Mouse (Mus musculus): ENCODE data around the gene Dip2c.

Dip2c gene

DNA sequence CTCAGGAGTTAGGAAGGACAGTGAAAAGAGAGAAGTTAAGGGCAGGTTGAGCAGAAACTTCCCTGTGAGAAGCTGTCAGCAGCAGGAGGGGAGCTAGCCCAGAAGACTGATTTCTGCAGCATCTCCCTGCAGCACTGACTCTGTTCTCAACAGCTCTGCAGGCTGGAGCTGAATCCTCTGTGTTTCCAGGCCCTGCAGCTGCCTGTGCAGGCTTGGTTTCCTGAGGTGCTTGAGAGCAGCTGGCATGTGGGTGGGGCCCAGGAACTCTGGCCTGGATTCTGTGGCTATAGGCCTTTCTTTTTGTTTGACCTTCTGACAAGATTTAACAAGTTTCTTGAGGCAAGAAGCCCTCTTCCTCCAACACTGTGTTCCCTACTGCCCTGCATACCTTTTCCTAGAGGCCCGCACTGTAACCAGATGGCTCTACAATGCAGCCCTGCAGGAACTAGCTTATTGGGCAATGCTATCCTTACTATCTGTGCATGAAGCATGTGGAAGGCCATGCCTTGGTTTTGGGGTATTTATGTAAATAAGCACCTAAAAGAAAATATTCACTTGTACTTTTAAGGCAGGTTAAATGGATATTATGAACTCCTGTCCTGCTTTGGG lies 53.1 kb downstream of the Dip2c start:
- DNase-seq (ENCODE audit: low read depth) = no peak

DNA sequence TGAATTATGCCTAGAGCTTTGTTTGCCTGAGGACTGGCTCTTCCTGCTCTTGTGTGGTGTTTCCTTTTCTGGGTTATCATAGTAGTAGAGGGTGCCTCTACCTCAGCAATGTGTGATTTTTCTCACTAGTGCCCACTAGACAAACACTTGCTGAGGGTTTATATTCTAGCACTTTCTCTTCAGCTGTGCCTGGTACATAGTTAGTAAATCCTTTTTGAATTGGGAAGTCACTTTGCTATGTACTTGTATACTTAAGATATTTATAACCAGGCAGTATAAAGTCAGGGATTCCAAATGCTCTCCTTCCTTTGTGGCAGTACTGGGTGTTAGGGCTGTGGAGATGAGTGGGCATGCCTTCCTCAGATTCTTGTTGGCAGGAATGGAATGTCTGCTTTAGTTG lies 56.9 kb downstream of the Dip2c start:
- DNase-seq (ENCODE audit: low read depth) = no peak

DNA sequence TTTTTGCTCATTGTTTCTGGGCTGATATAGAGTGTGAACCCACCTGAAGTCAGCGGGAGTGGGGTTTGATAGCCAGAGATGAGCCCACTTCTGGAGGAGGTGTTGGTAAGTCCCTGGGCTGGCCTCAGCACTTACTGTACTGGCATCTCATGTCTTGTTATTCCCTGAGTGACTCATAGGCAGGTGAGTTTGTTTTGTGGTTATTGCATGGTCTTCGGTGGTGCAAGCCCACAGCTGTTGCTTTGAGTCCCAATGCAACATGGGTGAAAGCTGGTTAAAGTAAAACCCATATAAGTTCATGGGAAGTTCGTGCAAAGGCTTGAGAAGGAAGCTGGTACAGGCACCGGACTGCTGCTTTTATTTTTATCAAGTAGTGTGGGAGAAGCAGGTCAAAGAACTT lies 64.0 kb downstream of the Dip2c start:
- no peak for DNase-seq (ENCODE audit: low read depth)

DNA sequence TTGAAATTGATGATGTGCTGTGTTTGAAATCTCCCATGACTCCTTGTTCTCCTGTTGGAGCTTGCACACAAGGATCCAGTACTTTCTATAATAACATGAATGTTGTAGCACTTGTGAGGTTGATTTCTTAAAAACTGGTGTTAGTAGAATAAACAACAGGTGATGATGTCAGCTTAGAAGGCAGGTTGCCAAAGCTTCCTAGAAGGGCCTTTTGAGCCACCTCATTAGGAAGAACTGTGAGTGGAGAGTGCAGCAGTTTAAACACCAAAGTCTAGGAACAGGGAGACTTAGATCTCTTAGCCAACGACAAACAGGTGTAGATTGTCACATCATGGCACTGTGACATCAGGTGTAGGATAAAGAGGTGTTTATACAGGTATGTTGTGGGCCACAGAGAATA lies 66.4 kb downstream of the Dip2c start:
- DNase-seq (ENCODE audit: low read depth) = no peak

DNA sequence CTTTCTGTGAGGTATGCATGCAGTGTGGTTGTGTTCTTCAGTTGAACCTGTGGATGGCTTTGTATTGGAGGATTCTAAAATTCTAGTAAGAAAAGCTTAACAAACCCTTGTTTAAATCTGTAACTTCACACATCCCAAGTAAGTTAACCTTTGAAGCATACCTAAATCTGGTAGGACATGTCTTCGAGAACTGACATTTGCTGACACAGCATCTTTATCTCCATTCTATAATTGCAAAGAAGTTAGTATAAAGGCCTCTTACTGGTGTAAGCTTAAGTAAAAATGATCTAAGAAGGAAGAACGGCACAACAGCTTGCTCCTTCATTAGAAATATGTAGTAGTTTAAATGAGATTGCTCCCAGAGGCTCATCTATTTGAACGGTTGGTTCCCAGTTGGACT lies 71.1 kb downstream of the Dip2c start:
- no peak for DNase-seq (ENCODE audit: low read depth)

DNA sequence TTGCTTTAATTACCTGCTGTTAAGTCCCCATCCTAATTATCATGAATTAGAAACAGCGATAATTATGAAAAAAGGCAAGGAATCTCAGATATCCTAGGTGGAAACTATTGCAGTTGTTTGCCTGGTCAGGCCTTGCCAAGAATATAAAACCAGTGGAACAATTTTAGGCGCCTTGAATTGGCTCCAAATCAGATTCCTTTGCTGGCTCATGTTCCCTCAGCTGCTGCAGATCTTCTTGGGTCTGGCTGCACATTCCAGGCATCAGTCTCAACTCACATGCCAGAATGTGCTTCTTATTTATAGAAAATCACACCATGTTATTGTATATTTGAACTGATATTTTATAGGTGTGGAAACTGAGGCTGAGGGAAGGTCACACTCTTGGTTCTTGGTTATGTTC lies 74.3 kb downstream of the Dip2c start:
- no peak for DNase-seq (ENCODE audit: low read depth)

DNA sequence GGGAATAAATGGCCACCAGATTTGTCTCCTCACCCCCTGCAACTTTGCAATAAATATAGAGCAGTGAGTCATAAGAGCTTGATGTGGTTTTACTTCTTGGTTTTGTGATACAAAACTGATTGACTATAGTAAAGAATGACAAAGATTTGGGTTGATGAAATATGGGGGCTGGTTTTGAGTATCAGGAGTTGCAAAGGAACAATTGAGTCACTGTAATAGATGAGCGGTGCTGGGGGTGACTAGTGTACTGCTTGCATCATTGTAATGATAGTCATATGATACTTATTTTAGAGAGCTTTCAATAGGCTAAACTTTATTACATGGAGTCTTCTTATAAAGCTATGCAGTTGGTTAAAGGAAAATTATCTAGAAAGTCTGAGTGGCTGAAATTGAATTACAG lies 77.6 kb downstream of the Dip2c start:
- no peak for DNase-seq (ENCODE audit: low read depth)

DNA sequence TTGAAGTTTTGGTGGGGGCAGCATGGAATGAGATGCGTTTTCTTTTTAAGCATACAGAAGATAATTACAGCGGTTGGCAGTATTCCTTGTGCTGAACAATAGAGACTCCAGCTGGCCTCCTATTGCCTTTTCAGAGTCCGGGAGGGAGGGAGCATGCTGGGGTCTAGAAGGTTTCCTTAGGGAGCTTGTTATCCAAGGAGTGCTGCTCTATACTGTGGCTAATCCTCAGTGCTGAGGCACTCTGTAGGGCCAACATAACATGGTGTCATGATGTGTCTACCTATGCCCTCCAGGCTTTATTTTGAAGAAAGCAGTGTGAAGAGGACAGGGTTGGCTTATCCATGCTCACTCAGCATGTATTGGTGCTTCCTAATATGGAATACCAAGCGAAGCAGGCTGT lies 79.0 kb downstream of the Dip2c start:
- no peak for DNase-seq (ENCODE audit: low read depth)

DNA sequence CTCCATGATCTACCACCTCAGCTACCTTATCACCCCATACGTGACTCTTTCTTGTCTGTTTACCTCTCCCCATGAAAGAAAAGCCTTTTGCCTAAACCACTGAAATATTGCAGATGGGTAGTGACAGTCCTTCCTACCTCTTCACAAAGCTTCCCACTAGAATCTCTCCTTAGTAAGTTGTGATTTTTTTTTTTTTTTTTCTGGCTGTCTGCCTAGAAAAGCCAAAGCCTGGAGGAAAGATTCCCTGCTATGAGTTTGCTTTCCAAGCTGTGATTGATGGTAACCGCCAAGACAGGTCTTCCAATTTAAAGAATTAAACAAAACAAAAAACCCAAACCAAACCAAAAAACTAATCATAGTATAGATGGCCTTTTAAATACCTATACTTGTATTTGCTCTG lies 85.1 kb downstream of the Dip2c start:
- DNase-seq (ENCODE audit: low read depth) = no peak

DNA sequence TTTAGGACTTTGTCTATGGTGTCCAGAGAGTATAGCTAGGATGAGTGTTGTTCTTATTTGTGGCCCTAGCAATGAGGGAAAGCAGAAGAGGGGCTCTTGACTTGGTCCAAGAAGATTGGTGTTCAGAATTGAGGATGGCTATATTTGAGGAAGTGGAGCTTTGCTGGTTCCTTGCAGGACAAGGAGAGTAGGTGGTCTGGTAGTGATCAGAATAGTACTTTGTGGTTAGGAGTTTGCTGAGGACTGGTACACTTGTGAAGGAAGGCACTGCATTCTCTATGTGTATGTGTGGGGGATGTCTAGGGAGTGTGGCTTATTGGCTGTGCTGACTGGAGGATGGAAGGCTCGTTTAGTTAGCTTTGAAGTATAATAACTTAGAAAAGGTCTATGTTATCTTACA lies 95.1 kb downstream of the Dip2c start:
- no peak for DNase-seq (ENCODE audit: low read depth)

DNA sequence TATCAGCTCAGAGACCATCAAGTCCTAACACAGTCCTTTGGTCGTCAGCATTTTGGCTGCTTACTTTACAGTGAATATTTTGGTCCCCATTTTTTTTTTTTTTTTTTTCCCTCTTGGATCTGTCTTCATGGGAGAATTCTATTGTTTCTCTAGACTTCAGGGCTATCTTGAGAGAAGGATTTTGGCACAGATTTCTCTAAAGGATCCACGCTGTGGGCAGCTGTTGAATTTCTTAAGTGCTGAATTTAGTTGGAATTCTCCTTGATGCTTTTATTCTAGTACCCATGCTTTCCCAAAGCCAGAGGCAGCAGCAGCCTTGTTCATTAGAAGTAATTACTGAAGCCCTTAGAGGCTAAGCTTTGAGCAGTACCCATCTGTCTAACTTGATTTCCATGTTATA lies 100.8 kb downstream of the Dip2c start:
- no peak for DNase-seq (ENCODE audit: low read depth)

DNA sequence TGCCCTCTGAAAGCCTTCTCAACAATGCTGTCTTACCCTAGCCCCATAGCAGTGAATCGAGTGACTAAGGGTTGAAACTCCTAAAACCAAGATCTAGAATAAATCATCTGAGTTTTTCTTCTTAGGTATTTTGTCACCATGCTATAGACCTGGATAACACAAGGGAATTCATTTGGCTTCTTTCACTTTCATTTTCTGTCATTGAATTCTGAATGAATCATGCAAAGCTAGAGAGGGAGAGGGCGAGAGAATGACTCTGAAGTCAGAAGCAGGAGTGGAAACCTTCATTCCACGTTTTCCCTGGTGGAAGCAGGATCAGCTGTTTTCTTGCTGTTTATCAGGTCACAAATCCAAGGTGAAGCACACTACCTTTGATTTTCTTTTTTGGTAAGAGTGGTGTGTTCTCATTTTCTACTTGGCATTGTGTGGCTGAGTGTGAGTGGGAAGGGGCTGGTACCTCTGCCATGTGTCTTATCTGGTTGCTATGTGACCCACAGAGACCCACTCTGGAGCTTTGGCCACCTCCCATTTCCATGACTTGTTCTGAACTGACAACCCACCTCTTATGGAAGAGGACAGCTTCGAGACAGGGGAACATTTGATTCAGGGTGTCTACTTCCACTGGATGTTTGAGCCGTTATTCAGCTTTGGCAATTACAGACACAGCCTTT lies 104.5 kb downstream of the Dip2c start:
- DNase-seq (ENCODE audit: low read depth) = no peak

DNA sequence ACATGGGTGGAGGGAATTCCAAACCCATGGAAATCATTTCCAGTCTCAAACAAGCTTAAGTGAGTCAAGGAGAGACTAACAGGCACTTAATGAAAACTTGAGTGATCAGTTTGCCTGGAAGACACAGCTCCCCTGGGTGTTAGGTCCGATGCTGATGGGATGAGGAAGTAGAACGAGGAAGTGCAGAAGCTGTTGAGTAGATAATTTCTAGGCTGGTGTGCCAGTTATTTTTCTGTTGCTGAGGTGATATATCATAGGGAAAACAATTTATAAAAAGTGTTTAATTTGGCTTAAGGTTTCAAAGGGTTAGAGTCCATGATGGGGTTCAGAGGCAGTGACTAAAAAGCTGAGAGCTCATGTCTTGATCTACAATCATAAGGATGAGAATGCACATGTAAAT lies 111.7 kb downstream of the Dip2c start:
- DNase-seq (ENCODE audit: low read depth) = no peak

DNA sequence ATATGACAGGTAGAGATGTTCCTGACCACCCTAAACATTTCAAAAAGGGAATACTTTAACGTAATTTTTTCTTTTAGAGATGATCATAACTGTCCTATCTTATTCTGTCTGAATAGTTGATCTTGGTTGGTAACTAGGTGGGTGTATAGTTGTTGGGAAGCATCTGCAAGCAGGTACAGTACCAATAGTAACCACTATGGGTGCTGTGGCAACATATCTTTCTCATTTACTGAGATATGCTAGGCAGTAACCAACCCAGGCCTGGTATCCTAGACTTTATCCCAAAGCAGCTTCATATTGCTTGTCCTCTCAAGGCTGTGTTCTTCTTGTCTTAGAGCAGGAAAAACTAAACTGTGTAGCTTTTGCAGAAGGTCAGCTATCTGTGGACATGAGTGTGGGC lies 113.0 kb downstream of the Dip2c start:
- DNase-seq (ENCODE audit: low read depth) = no peak

DNA sequence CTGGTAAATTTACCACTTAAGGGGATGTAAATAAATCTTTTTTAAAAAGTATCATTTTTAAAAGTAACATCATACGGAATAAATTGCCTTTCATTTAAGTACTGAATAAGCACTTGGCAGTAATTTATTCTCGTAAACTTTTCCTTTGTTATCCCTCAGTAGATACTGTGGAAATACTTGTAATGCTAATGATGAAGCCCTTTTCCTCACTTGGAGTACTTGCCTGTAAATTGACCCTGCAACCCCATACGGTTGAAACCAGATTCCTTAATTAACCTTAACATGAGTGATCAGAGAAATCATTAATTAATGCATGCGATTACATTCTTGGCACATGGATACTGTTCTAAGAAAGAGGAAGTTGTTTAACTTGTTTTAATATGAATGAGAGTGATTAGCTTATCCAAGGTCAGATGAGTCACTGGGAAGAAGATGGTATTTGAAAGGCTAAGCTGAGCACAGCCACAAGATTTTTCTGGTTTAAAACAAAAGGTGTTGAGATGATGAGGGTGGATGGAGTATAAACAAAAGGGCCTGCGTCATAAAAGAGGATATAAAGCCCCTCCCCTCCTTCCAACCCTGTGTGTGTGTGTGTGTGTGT lies 114.0 kb downstream of the Dip2c start:
- no peak for DNase-seq (ENCODE audit: low read depth)

DNA sequence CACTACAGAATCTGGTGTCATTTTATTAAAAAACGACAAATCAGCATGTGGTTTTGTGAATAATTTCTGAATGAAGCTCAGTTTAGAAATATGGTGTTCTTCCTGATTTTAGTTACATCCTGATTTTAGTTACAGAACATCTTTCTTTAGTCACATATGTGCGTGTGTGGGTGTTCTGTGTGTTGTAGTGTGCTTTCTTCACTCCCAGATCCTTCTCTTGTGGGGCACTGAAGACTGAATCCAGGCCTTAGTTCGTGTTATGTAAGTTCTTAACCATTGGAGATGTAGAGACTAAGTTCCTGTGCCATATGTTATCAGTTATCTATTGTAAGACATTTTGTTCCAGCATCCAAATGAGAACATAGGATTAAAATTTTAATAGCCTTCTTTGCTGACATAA lies 117.1 kb downstream of the Dip2c start:
- DNase-seq (ENCODE audit: low read depth) = no peak

DNA sequence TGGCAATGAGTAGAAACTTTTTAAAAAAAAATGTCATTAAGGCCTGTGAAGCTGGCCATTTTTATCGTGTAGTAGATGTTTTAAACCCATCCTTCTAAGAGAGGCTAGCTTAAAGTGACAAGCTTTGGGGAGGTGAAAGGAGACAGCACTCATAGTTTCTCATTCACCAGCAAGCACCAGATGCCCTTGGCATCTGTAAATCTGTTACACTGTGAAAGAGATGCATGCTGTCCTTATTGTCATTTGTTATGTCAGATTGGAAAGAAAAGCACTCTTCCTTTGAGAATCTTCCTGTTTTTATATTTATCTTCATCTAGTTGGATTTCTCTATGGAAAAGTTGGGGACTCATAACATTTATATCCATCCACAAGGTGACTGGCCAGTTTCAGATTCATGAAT lies 119.0 kb downstream of the Dip2c start:
- DNase-seq (ENCODE audit: low read depth) = no peak

DNA sequence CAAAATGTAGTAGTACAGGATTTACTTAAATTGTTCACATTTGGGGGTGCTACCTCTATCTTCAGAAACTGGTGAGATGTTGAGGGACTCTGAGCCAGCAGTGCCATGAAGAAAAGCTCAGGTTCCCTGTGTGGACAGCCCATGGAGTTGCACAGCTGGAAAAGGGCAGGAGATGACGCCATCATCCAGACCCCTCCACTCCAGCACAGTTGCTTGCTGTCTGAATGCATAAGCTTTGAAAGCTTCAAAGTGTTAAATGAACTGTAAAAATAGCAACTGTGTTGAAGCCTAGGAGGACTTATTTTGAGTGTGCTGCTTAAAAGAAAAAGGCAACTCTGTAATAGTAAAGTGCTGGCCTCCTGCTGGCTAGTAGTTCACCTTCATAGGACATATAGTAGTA lies 122.5 kb downstream of the Dip2c start:
- DNase-seq (ENCODE audit: low read depth) = no peak

DNA sequence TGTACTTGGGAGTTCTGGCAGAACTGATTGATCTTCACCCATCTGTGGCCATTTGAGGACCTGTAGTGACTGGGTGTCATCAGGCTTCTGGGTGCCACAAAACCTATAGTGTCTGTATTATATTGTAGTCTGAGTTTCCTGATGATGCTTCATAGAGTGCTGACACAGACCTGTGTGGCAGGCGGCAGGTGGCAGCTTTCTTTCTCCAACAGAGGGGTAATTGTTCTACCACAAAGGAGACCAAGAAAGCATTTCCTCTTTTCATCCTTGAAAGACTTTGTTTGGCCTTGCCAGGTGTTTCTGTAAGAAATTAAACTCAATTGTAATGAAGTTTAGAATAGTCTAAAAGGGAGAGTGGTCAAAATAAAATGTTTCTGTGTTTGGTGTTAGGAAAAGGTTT lies 129.1 kb downstream of the Dip2c start:
- no peak for DNase-seq (ENCODE audit: low read depth)

DNA sequence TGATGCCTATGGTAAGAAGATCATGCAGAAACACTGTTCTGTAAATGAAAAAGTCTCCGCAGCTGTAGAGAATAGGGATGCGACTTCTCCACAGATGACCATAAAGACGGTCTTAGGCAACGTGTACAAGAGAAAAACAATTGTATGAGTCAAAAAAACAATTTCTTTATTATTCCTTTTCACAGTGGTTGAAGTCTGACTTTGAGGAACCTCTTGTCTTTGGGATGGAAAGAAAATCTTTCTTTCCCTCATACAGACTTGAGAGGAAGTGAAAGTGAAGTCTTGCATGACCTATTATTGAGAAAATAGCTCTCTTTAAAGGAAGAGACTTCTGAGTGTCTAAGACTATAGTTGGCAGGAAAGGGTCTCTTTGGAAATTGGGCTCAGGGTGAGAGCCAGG lies 132.7 kb downstream of the Dip2c start:
- DNase-seq (ENCODE audit: low read depth) = no peak

DNA sequence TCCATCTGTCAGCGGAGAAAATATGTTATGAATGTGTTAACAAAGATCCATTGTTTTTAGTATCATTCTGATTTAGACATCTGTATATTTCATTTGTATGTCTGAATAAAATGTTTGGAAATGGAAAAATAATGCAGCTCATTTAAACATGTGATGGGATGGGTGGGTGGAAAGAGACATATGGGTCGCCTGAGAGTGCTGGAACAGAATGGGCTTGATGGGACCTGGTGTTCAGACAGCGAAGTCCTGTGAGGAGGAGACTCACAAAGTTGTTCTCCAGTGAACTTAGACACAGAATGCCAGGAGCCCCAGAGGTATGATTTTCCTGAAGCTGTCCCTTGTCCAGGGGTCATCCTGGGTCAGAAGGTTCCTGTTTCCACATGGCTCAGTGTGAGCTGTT lies 142.1 kb downstream of the Dip2c start:
- DNase-seq (ENCODE audit: low read depth) = no peak

DNA sequence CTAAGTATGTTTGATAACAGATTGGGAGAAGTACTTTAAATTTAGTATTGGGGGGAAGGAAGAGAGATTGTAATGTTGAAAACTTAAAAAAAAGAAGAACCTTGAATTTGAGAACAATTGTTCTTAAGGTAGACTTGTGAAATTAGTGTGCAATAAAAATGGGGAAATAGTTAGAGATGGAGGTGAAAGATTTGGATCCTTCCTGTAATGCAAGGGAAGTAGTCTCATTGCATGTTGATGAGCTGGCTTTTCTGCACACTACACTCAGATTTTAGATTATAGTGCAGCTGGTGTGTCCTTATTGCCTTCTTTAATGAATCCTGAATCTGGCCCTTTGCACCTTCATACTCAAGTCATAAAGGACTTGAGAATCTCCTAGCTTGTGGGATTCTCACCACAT lies 142.9 kb downstream of the Dip2c start:
- DNase-seq (ENCODE audit: low read depth) = no peak

DNA sequence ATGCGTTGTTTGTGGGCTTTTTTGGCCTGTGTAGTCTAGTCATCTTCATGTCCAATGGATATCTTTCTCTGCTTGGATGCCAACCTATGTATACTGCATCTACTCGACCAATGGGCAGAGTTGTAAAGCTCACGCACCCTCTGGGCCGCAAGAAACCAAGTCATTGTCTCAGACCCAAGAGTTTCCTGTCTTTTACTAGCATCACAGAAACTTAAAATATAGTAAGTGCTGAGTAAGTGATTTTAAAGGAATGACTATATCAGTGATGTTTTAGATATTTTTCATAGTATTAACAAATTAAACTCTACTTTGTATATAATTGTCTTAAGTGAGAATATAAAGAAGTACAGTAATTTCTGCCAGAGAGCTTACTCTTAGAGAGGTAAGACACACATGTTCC lies 145.6 kb downstream of the Dip2c start:
- no peak for DNase-seq (ENCODE audit: low read depth)

DNA sequence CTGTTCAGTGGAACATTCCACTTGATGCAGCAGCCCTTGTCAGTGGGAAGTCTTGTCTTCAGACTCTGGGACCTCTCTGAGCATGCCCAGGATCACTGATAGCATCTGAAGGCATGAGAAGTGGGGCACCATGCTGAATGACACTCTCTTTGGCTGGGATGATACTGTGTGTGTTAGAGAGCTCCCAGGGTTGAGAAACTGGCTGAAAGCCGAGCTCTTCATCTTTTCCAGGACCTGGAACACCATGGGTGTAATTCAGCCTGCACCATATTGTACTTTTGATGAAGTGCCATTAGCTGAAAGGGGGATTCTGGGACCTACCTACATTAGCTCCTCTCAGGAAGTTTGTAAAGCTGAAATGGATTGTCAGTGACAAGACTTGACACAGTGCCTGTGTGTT lies 146.5 kb downstream of the Dip2c start:
- DNase-seq (ENCODE audit: low read depth) = no peak

Measured in c-Kit-positive CD71-positive TER-119-negative erythroid progenitor cells, embryonic 14.5 days (primary cell).